Mouse (Mus musculus): Measurements from ENCODE around the gene Ttc39b. TPM values are rescaled to one million over a fixed set of nuclear protein-coding genes. Genes with fewer than 3 reads are reported as not detected.

Gene Ttc39b
- polyA plus RNA-seq, 1 experiment from 2014 or later = 2.7 TPM

DNA sequence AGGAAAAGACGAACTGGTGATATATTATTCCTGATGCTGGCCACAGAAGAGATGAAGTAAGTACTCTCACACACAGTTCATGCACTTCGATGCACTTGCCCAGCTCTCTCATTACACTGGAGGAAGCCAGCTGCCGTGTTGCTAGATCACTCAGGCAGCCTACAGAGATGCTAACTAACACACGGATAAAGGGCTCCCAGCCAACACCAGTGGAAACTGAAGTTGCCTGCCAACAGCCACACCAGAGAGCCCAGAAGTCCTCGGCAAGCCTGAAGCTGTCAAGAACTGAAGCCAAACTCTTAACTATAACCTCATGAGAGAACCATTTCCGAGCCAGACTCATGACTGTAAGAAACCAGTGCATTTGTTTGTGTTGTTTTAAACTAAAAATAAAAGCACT, 26.7 kb upstream of the Ttc39b start:
- H3K9ac ChIP-seq (ENCODE audit: low read depth, low read length) = no peak overlapping the region
- H3K4me2 ChIP-seq (replicated peaks; ENCODE audit: low read depth) = no peak overlapping the region

DNA sequence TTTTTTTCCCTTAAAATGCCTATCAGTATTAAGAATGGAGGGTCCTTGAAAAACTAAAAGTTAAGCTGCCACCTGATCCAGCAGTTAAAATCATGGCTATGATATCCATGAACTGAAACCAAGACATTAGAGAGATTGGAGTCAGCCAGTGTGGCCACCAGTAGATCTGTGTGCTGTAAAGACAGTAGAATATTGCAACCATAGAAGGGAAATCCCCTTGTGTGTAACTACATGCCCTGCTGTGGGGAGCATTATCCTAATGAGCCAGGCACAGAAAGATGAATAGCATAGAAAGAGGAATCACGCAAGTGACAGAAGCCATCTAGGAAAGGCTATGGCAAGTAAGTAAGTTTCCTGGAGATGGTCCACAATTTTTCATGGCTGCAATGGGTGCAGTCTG, 24.9 kb upstream of the Ttc39b start:
- no peak for TF ChIP-seq CTCF (IDR thresholded peaks at IDR 0.05; ENCODE audit: low read depth)
- ATAC-seq = no peak
- Histone ChIP-seq H3K9ac (ENCODE audit: low read depth, low read length) (no peak overlapping the region), H3K4me1 (replicated peaks; ENCODE audit: control insufficient read depth, insufficient read depth, low read length) (no peaks in the 10 kb centered on the region), H3K27ac (ENCODE audit: low read depth, low read length) (no peak overlapping the region), H3K36me3 (ENCODE audit: control insufficient read depth, insufficient read depth) (no peaks in the 10 kb centered on the region), H3K4me3 (ENCODE audit: low read depth, low read length) (no peak overlapping the region), H3K9me3 (ENCODE audit: control insufficient read depth) (no peaks in the 10 kb centered on the region), H3K4me2 (replicated peaks; ENCODE audit: low read depth) (no peak overlapping the region), H3K27me3 (replicated peaks; ENCODE audit: control insufficient read depth, insufficient read depth, low read length) (no peaks in the 10 kb centered on the region)
- WGBS = 100% methylated on average over 1 of the region's 1 CpGs

More for the DNA sequence above, 26.7 kb upstream of the Ttc39b start:
- Histone ChIP-seq H3K27me3 (replicated peaks; ENCODE audit: control insufficient read depth, insufficient read depth, low read length) (no peaks in the 10 kb centered on the region), H3K27ac (ENCODE audit: low read depth, low read length) (no peak overlapping the region), H3K9me3 (ENCODE audit: control insufficient read depth) (no peaks in the 10 kb centered on the region), H3K36me3 (ENCODE audit: control insufficient read depth, insufficient read depth) (no peaks in the 10 kb centered on the region), H3K4me3 (ENCODE audit: low read depth, low read length) (no peak overlapping the region), H3K4me1 (replicated peaks; ENCODE audit: control insufficient read depth, insufficient read depth, low read length) (no peaks in the 10 kb centered on the region)
- WGBS = 55% methylated on average over 6 of the region's 6 CpGs
- ATAC-seq = no peak
- no peak for TF ChIP-seq CTCF (IDR thresholded peaks at IDR 0.05; ENCODE audit: low read depth)

DNA sequence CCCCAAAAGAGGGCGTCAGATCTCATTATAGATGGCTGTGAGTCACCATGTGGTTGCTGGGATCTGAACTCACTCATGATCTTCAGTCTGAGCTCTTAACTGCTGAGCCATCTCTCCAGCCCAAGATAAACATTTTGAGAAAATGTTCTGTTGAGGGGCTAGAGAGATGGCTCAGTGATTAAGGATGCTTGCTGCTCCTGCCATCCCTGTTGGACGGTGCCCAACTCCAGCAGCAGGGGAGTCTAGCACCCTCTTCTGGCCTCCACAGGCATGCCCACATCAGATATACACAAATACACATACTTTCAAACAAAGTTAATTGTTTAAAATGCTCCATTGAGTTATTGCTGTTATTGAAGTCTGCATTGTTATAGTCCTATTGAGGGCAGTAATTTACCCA, 19.8 kb upstream of the Ttc39b start:
- no peak for ATAC-seq
- 50% methylated on average over 2 of the region's 2 CpGs for WGBS

DNA sequence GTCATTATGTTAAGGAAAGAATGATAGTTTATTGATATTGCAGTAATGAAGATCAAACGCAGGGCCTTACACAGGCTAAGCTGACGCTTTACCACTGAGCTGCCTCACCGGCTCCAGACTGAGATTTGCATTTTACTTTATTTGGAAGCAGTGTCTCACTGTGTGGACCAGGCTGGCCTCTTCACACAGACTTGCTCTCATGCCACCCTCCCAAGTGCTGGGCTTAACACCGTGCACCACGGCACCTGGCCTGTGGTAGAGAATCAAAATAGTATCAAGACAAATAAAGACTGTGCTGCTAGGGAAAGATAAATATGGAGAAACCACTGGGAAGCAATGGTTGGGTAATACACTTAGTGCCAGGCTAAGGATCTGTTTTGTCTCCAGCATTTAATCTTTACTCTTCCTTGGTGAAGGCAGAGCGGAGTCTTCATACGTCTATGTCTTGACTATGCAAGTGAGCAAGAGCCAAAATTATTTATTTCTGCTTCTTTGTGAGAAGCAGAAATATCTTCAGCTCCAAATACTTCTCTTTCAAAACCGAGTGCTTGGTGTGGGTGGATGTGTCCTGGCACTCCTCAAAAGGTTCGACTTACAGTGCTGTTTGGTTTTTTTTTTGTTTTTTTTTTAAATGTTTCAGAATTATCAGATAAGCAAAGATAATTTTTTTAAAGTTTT, 19.2 kb upstream of the Ttc39b start:
- Histone ChIP-seq H3K4me3 (ENCODE audit: low read depth, low read length) (no peak overlapping the region), H3K36me3 (ENCODE audit: control insufficient read depth, insufficient read depth) (no peaks in the 10 kb centered on the region), H3K9ac (ENCODE audit: low read depth, low read length) (no peak overlapping the region), H3K4me2 (replicated peaks; ENCODE audit: low read depth) (no peak overlapping the region), H3K27ac (ENCODE audit: low read depth, low read length) (no peak overlapping the region), H3K9me3 (ENCODE audit: control insufficient read depth) (no peaks in the 10 kb centered on the region), H3K4me1 (replicated peaks; ENCODE audit: control insufficient read depth, insufficient read depth, low read length) (no peaks in the 10 kb centered on the region), H3K27me3 (replicated peaks; ENCODE audit: control insufficient read depth, insufficient read depth, low read length) (no peaks in the 10 kb centered on the region)
- no peak for TF ChIP-seq CTCF (IDR thresholded peaks at IDR 0.05; ENCODE audit: low read depth)
- WGBS = 66% methylated on average over 9 of the region's 9 CpGs
- ATAC-seq = no peak

More for the DNA sequence above, 19.8 kb upstream of the Ttc39b start:
- H3K4me3 ChIP-seq (ENCODE audit: low read depth, low read length) = no peak overlapping the region
- no peaks in the 10 kb centered on the region for H3K36me3 ChIP-seq (ENCODE audit: control insufficient read depth, insufficient read depth)
- H3K9ac ChIP-seq (ENCODE audit: low read depth, low read length) = no peak overlapping the region
- H3K4me1 ChIP-seq (replicated peaks; ENCODE audit: control insufficient read depth, insufficient read depth, low read length) = no peaks in the 10 kb centered on the region
- H3K27ac ChIP-seq (ENCODE audit: low read depth, low read length) = no peak overlapping the region
- H3K9me3 ChIP-seq (ENCODE audit: control insufficient read depth) = no peaks in the 10 kb centered on the region
- peak; percentile 73 for TF ChIP-seq CTCF (IDR thresholded peaks at IDR 0.05; ENCODE audit: low read depth)
- H3K4me2 ChIP-seq (replicated peaks; ENCODE audit: low read depth) = no peak overlapping the region
- H3K27me3 ChIP-seq (replicated peaks; ENCODE audit: control insufficient read depth, insufficient read depth, low read length) = no peaks in the 10 kb centered on the region

DNA sequence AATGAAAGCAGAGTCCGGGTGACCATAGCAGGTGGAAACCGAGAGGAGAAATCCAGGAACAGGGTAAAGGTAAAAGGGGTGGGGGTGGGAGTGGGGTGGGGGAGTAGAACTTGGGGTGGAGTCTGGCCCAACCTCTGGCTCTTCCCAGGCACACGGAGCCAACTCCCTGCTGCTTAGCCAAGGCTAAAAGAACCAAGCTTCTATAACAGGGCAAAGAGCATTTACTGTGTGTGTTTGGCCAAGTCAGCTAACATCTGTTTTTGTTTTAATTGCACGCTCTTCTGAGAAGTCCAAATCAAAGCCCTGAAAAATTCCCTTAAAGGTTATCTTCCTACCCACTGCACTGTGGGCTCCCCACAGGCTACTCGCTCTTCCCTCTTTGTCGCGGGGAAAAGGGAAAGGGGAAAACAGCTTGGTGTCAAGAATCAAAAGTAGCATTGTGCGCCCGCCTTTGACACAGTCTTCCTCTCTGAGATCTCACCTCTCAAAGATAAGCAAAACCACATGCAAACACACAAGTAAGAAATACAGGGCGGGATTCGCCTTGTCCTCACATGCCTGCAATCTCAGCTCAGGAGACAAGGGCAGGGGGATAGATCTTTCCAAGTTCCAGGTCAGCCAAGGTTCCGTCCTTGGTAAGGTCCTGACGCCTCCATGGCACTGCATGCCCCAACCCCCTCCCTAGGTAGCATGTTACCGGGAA, 18.4 kb upstream of the Ttc39b start:
- Histone ChIP-seq H3K36me3 (ENCODE audit: control insufficient read depth, insufficient read depth) (no peaks in the 10 kb centered on the region), H3K27ac (ENCODE audit: low read depth, low read length) (no peak overlapping the region), H3K4me1 (replicated peaks; ENCODE audit: control insufficient read depth, insufficient read depth, low read length) (no peaks in the 10 kb centered on the region), H3K9ac (ENCODE audit: low read depth, low read length) (no peak overlapping the region), H3K4me3 (ENCODE audit: low read depth, low read length) (no peak overlapping the region), H3K27me3 (replicated peaks; ENCODE audit: control insufficient read depth, insufficient read depth, low read length) (no peaks in the 10 kb centered on the region), H3K4me2 (replicated peaks; ENCODE audit: low read depth) (peak overlapping the region; percentile 39), H3K9me3 (ENCODE audit: control insufficient read depth) (no peaks in the 10 kb centered on the region)
- WGBS = 37% methylated on average over 14 of the region's 14 CpGs
- no peak for ATAC-seq
- TF ChIP-seq CTCF (IDR thresholded peaks at IDR 0.05; ENCODE audit: low read depth) = no peak

DNA sequence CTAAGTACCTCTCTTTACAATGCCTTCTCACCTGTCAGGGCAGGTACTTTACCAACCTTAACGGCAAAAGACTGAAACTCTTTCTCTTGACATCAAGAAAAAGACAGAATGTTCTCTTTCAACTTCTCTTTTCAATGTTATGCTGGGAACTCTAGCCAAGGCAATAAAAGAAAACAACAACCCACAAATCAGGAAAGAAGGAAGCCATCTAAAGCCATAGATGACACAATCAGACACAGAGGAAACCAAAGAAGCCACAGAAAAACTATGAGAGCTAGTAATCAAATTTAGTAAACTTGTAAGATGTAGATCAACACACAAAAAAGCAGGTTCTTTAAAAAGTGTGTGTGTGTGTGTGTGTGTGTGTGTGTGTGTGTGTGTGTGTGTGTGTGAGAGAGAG, 15.3 kb upstream of the Ttc39b start:
- TF ChIP-seq CTCF (IDR thresholded peaks at IDR 0.05; ENCODE audit: low read depth) = no peak
- no peaks in the 10 kb centered on the region for H3K4me1 ChIP-seq (replicated peaks; ENCODE audit: control insufficient read depth, insufficient read depth, low read length)
- ATAC-seq = no peak
- no peak overlapping the region for H3K4me2 ChIP-seq (replicated peaks; ENCODE audit: low read depth)
- no peaks in the 10 kb centered on the region for H3K9me3 ChIP-seq (ENCODE audit: control insufficient read depth)
- H3K4me3 ChIP-seq (ENCODE audit: low read depth, low read length) = no peak overlapping the region
- H3K27me3 ChIP-seq (replicated peaks; ENCODE audit: control insufficient read depth, insufficient read depth, low read length) = no peaks in the 10 kb centered on the region
- no peak overlapping the region for H3K9ac ChIP-seq (ENCODE audit: low read depth, low read length)
- WGBS = 82% methylated on average over 1 of the region's 1 CpGs
- no peak overlapping the region for H3K27ac ChIP-seq (ENCODE audit: low read depth, low read length)
- H3K36me3 ChIP-seq (ENCODE audit: control insufficient read depth, insufficient read depth) = no peaks in the 10 kb centered on the region
